In genomic region chr1:153320554-153321147, GRCm38 (mm10) we compare ENCODE assay signal across 14 mouse cellular contexts. TPM values are rescaled to one million over a fixed set of nuclear protein-coding genes. Genes with fewer than 3 reads are reported as not detected.
DNase-seq lines count a peak whose midpoint lies in the region; ATAC-seq and TF ChIP-seq lines count a peak whose summit lies in the region.
"Had no signal": no experiment of that assay in that cellular context is flagged by ENCODE, and none has a peak within 500 bp of the region (broad histone marks: within the 10 kb centered on the region; RNA-seq: fewer than 3 reads in every experiment).

No protein-coding gene starts in this region.

- no peak for TF ChIP-seq CTCF in heart, postnatal 0 days (IDR thresholded peaks at IDR 0.05; ENCODE audit: low read depth)

- DNase-seq in kidney, postnatal 36 days, result no peak
- DNase-seq in midbrain, embryonic 10.5 days (ENCODE audit: low spot score), result no peak
- no peak for DNase-seq in heart, postnatal 0 days (ENCODE audit: low spot score)
- DNase-seq in layer of hippocampus, adult 9-11 months, result no peak
- no peak for DNase-seq in cerebellum, postnatal 4 days (ENCODE audit: low spot score in 2 of 2)
- DNase-seq: cerebellum, adult 18-20 months; liver, embryonic 13.5 days; right cerebral cortex, postnatal 4 days had no signal

- ATAC-seq in kidney, embryonic 14.5 days (ENCODE audit: low FRiP score, low TSS enrichment), result no peak
- no peak for ATAC-seq in midbrain, embryonic 16.5 days
- no peak for ATAC-seq in heart, postnatal 0 days (ENCODE audit: insufficient read depth, low read depth)

- H3K36me3 ChIP-seq in kidney, embryonic 14.5 days (ENCODE audit: control insufficient read depth, insufficient read depth, low read length), result peaks cover 7% of the 10 kb centered on the region
- H3K36me3 ChIP-seq in midbrain, embryonic 10.5 days, result peaks cover 20% of the 10 kb centered on the region
- no peaks in the 10 kb centered on the region for H3K36me3 ChIP-seq in midbrain, embryonic 16.5 days (ENCODE audit: control insufficient read depth, insufficient read depth, low read length)
- H3K36me3 ChIP-seq in heart, postnatal 0 days (replicated peaks; ENCODE audit: control insufficient read depth, insufficient read depth, low read length), result no peaks in the 10 kb centered on the region
- H3K36me3 ChIP-seq: forebrain, embryonic 12.5 days; liver, embryonic 13.5 days had no signal

- no peaks in the 10 kb centered on the region for H3K27me3 ChIP-seq in kidney, embryonic 14.5 days (ENCODE audit: control insufficient read depth, insufficient read depth, low read length)
- no peaks in the 10 kb centered on the region for H3K27me3 ChIP-seq in midbrain, embryonic 10.5 days (ENCODE audit: low read depth, poor library complexity, severe bottlenecking)
- H3K27me3 ChIP-seq in midbrain, embryonic 16.5 days (ENCODE audit: control insufficient read depth, insufficient read depth, low read depth, low read length), result no peaks in the 10 kb centered on the region
- no peaks in the 10 kb centered on the region for H3K27me3 ChIP-seq in heart, postnatal 0 days (ENCODE audit: control insufficient read depth, insufficient read depth, low read length)
- H3K27me3 ChIP-seq: embryonic facial prominence, embryonic 15.5 days; forebrain, embryonic 12.5 days; liver, embryonic 13.5 days; neural tube, embryonic 12.5 days had no signal

- no peaks in the 10 kb centered on the region for H3K9me3 ChIP-seq in kidney, embryonic 14.5 days (ENCODE audit: control insufficient read depth, low read length)
- no peaks in the 10 kb centered on the region for H3K9me3 ChIP-seq in midbrain, embryonic 10.5 days (replicated peaks)
- no peaks in the 10 kb centered on the region for H3K9me3 ChIP-seq in midbrain, embryonic 16.5 days (replicated peaks; ENCODE audit: control insufficient read depth, low read length, poor library complexity, severe bottlenecking)
- no peaks in the 10 kb centered on the region for H3K9me3 ChIP-seq in heart, postnatal 0 days (replicated peaks; ENCODE audit: control insufficient read depth, low read length)
- H3K9me3 ChIP-seq: embryonic facial prominence, embryonic 15.5 days; forebrain, embryonic 12.5 days; liver, embryonic 13.5 days; neural tube, embryonic 12.5 days had no signal

- H3K9ac ChIP-seq in kidney, embryonic 14.5 days (ENCODE audit: low read depth, low read length), result no peak overlapping the region
- H3K9ac ChIP-seq in midbrain, embryonic 16.5 days (ENCODE audit: low read depth, low read length), result no peak overlapping the region
- peak overlapping the region; percentile 35; the same call in 1 of the 2 replicates for H3K9ac ChIP-seq in heart, postnatal 0 days (replicated peaks; ENCODE audit: low read depth, low read length)
- H3K9ac ChIP-seq: embryonic facial prominence, embryonic 15.5 days; forebrain, embryonic 12.5 days; liver, embryonic 13.5 days; neural tube, embryonic 12.5 days had no signal

- no peak overlapping the region for H3K4me2 ChIP-seq in kidney, embryonic 14.5 days (replicated peaks; ENCODE audit: low read depth, low read length)
- H3K4me2 ChIP-seq in midbrain, embryonic 16.5 days (ENCODE audit: low read length), result no peak overlapping the region
- H3K4me2 ChIP-seq in heart, postnatal 0 days (ENCODE audit: low read depth, low read length), result peak overlapping the region; percentile 19
- H3K4me2 ChIP-seq: embryonic facial prominence, embryonic 15.5 days; forebrain, embryonic 12.5 days; liver, embryonic 13.5 days; neural tube, embryonic 12.5 days had no signal

- H3K4me3 ChIP-seq in kidney, embryonic 14.5 days (ENCODE audit: low read length), result no peak overlapping the region
- no peak overlapping the region for H3K4me3 ChIP-seq in midbrain, embryonic 10.5 days
- H3K4me3 ChIP-seq in midbrain, embryonic 16.5 days (ENCODE audit: low read depth, low read length), result no peak overlapping the region
- no peak overlapping the region for H3K4me3 ChIP-seq in heart, postnatal 0 days (ENCODE audit: low read depth, low read length)
- H3K4me3 ChIP-seq: embryonic facial prominence, embryonic 15.5 days; forebrain, embryonic 12.5 days; heart, adult 2 months; liver, embryonic 13.5 days; neural tube, embryonic 12.5 days had no signal

- peaks cover 42% of the 10 kb centered on the region for H3K4me1 ChIP-seq in kidney, embryonic 14.5 days (ENCODE audit: control insufficient read depth, insufficient read depth, low read length)
- H3K4me1 ChIP-seq in midbrain, embryonic 10.5 days, result peaks cover 39% of the 10 kb centered on the region
- H3K4me1 ChIP-seq in midbrain, embryonic 16.5 days (ENCODE audit: control insufficient read depth, insufficient read depth, low read length), result no peaks in the 10 kb centered on the region
- H3K4me1 ChIP-seq in heart, postnatal 0 days (ENCODE audit: control insufficient read depth, insufficient read depth), result peaks cover 69% of the 10 kb centered on the region

- 42% methylated on average over 6 of the region's 6 CpGs for WGBS in kidney, embryonic 14.5 days
- 52% methylated on average over 6 of the region's 6 CpGs for WGBS in midbrain, embryonic 10.5 days
- WGBS in midbrain, embryonic 16.5 days, result 46% methylated on average over 6 of the region's 6 CpGs
- 19% methylated on average over 6 of the region's 6 CpGs for WGBS in heart, postnatal 0 days

- peak overlapping the region; percentile 39; the same call in 1 of the 2 replicates for H3K27ac ChIP-seq in kidney, embryonic 14.5 days (ENCODE audit: low read depth, low read length)
- 0 out of 2 replicates have a peak overlapping the region, but pooled peaks have one; percentile 3 for H3K27ac ChIP-seq in midbrain, embryonic 10.5 days (replicated peaks)
- no peak overlapping the region for H3K27ac ChIP-seq in midbrain, embryonic 16.5 days (ENCODE audit: low read length)
- H3K27ac ChIP-seq in heart, postnatal 0 days (ENCODE audit: low read depth), result peak overlapping the region; percentile 76
- H3K27ac ChIP-seq: embryonic facial prominence, embryonic 15.5 days; forebrain, embryonic 12.5 days; neural tube, embryonic 12.5 days had no signal

- TF ChIP-seq EP300 in heart, postnatal 0 days (IDR thresholded peaks at IDR 0.05; ENCODE audit: low read depth), result no peak

RNA-seq across cellular contexts. Expression of gene Lamc1, which starts 11.9 kb away (rescaled TPM):
- 112 and 151 TPM in 2 replicates for polyA plus RNA-seq in kidney, embryonic 14.5 days (2014; fragmentation: Nextera tagmentation; extraction: Ambion mirVana)
- polyA plus RNA-seq in midbrain, embryonic 10.5 days (2016; fragmentation: Nextera tagmentation; extraction: Ambion mirVana), result 21.2 and 22.7 TPM in 2 replicates
- 11.0 and 13.7 TPM in 2 replicates for polyA plus RNA-seq in midbrain, embryonic 16.5 days (2015; fragmentation: Nextera tagmentation; extraction: Ambion mirVana)
- total RNA-seq in heart, postnatal 0 days (2014; rRNA removed; ENCODE audit: low replicate concordance), result 186 and 215 TPM in 2 replicates
- polyA plus RNA-seq in heart, postnatal 0 days (2015; fragmentation: Nextera tagmentation; extraction: Ambion mirVana), result 55.9 and 62.8 TPM in 2 replicates
